ENCODE assay signal across 9 mouse cellular contexts in the genomic region with DNA sequence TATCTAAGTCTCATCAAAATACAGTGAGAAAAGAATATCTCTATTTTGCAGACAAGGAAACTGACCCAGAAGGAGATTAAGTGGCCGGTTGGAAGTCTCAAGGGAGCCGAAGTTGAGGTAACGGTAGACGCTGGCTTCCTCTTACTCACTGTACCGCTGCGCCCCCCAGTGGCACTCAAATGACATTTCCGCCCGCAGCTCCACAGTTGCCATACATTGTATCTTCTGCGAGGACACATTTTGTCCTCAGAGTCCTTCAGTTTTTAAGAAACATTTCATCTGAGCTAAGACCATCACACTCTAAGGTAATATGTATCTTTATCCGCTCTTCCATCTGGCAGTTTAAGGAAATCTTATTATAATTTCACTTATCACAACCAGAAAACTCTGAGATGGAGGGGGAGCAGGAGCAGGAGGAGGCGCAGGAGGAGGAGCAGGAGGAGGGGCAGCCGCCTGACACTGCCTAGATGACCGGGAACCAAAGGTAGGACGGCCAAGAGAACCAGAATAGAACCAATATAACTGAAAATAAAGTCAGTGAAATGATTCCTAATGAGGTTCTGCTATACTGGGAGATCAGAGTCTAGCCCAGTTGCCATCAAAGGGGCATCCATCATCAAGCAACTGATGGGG. TPM values are rescaled to one million over a fixed set of nuclear protein-coding genes. Genes with fewer than 3 reads are reported as not detected.
DNase-seq lines count a peak whose midpoint lies in the region; ATAC-seq and TF ChIP-seq lines count a peak whose summit lies in the region.
"Had no signal": no experiment of that assay in that cellular context is flagged by ENCODE, and none has a peak within 500 bp of the region (broad histone marks: within the 10 kb centered on the region; RNA-seq: fewer than 3 reads in every experiment).

No protein-coding gene starts in this region.

- no peak for TF ChIP-seq POLR2A in liver, adult 2 months (IDR thresholded peaks at IDR 0.05; ENCODE audit: extremely low read depth, insufficient read depth, low read length)
- TF ChIP-seq POLR2A in testis, adult 2 months (IDR thresholded peaks at IDR 0.05; ENCODE audit: control insufficient read depth, low read depth, low read length): no peak

- H3K9me3 ChIP-seq in embryonic facial prominence, embryonic 12.5 days: no peaks in the 10 kb centered on the region
- no peaks in the 10 kb centered on the region for H3K9me3 ChIP-seq in kidney, postnatal 0 days (replicated peaks; ENCODE audit: low read length)
- H3K9me3 ChIP-seq: limb, embryonic 12.5 days had no signal

- no peak for ATAC-seq in embryonic facial prominence, embryonic 12.5 days (ENCODE audit: insufficient number of reproducible peaks, insufficient read depth, low FRiP score, low TSS enrichment)
- ATAC-seq in kidney, postnatal 0 days (replicated peaks; ENCODE audit: low FRiP score, low read depth): no peak; the same call in 1 of the 2 replicates

- TF ChIP-seq CTCF in kidney, postnatal 0 days (IDR thresholded peaks at IDR 0.05; ENCODE audit: low read depth): peak; percentile 91
- TF ChIP-seq CTCF in liver, adult 2 months (IDR thresholded peaks at IDR 0.05; ENCODE audit: low read depth, low read length): peak; percentile 95
- peak; percentile 91 for TF ChIP-seq CTCF in testis, adult 2 months (IDR thresholded peaks at IDR 0.05; ENCODE audit: control insufficient read depth, insufficient read depth, insufficient replicate concordance, low read depth, low read length)

- peak; percentile 72 for DNase-seq in CD4-positive helper T cell, adult 2 months (ENCODE audit: low read depth, low spot score)
- DNase-seq in adrenal gland, postnatal 36 days: peak; percentile 79 to 87
- peak; percentile 47 to 77 for DNase-seq in heart, adult 9 months (ENCODE audit: low spot score in 2 of 2)
- DNase-seq in kidney, postnatal 0 days (ENCODE audit: low spot score): peak; percentile 92
- peak; percentile 52 for DNase-seq in liver, adult 2 months (ENCODE audit: extremely low read depth, low read depth, low spot score)
- peak; percentile 58 for DNase-seq in neural tube, embryonic 10.5 days (ENCODE audit: extremely low spot score, low spot score)

- no peaks in the 10 kb centered on the region for H3K36me3 ChIP-seq in embryonic facial prominence, embryonic 12.5 days
- H3K36me3 ChIP-seq in kidney, postnatal 0 days (ENCODE audit: insufficient read depth, low read length): no peaks in the 10 kb centered on the region
- no peaks in the 10 kb centered on the region for H3K36me3 ChIP-seq in liver, adult 2 months (ENCODE audit: control insufficient read depth, insufficient read depth, low read length)
- no peaks in the 10 kb centered on the region for H3K36me3 ChIP-seq in testis, adult 2 months (ENCODE audit: control insufficient read depth, insufficient read depth, low read length)
- H3K36me3 ChIP-seq: limb, embryonic 12.5 days had no signal

- no peak overlapping the region for H3K9ac ChIP-seq in embryonic facial prominence, embryonic 12.5 days
- H3K9ac ChIP-seq in kidney, postnatal 0 days (ENCODE audit: low read depth, low read length): no peak overlapping the region
- H3K9ac ChIP-seq in liver, adult 2 months (ENCODE audit: low read depth, low read length): no peak overlapping the region
- H3K9ac ChIP-seq: limb, embryonic 12.5 days had no signal

- H3K27me3 ChIP-seq in embryonic facial prominence, embryonic 12.5 days: no peaks in the 10 kb centered on the region; the same call in 1 of the 2 replicates
- H3K27me3 ChIP-seq in kidney, postnatal 0 days (ENCODE audit: insufficient read depth, low read length): no peaks in the 10 kb centered on the region
- 0 out of 2 replicates have a peak, but pooled peaks cover 2% of the 10 kb centered on the region for H3K27me3 ChIP-seq in liver, adult 2 months (ENCODE audit: control insufficient read depth, insufficient read depth, low read length)
- no peaks in the 10 kb centered on the region for H3K27me3 ChIP-seq in testis, adult 2 months (ENCODE audit: control insufficient read depth, insufficient read depth, low read length)

- H3K4me1 ChIP-seq in embryonic facial prominence, embryonic 12.5 days: peaks cover 7% of the 10 kb centered on the region; the same call in 1 of the 2 replicates
- no peaks in the 10 kb centered on the region for H3K4me1 ChIP-seq in kidney, postnatal 0 days (replicated peaks; ENCODE audit: insufficient read depth, low read length)
- H3K4me1 ChIP-seq in liver, adult 2 months (ENCODE audit: control insufficient read depth, insufficient read depth, low read length): no peaks in the 10 kb centered on the region
- peaks cover 7% of the 10 kb centered on the region for H3K4me1 ChIP-seq in testis, adult 2 months (ENCODE audit: control insufficient read depth, insufficient read depth, low read length)

- no peak overlapping the region for H3K27ac ChIP-seq in embryonic facial prominence, embryonic 12.5 days
- H3K27ac ChIP-seq in kidney, postnatal 0 days: no peak overlapping the region
- no peak overlapping the region for H3K27ac ChIP-seq in liver, adult 2 months (replicated peaks; ENCODE audit: insufficient read depth, low read depth, low read length)
- no peak overlapping the region for H3K27ac ChIP-seq in testis, adult 2 months (ENCODE audit: control insufficient read depth, insufficient read depth, low read depth, low read length)
- H3K27ac ChIP-seq: limb, embryonic 12.5 days had no signal

- peak overlapping the region; percentile 19; the same call in 1 of the 2 replicates for H3K4me2 ChIP-seq in embryonic facial prominence, embryonic 12.5 days (replicated peaks)
- H3K4me2 ChIP-seq in kidney, postnatal 0 days (ENCODE audit: low read length): peak overlapping the region; percentile 6; the same call in 1 of the 2 replicates
- H3K4me2 ChIP-seq: limb, embryonic 12.5 days had no signal

- no peak overlapping the region for H3K4me3 ChIP-seq in embryonic facial prominence, embryonic 12.5 days
- H3K4me3 ChIP-seq in kidney, postnatal 0 days (replicated peaks; ENCODE audit: low read depth, low read length): no peak overlapping the region
- H3K4me3 ChIP-seq in liver, adult 2 months (ENCODE audit: insufficient read depth, low read depth, low read length): no peak overlapping the region
- H3K4me3 ChIP-seq in testis, adult 2 months (ENCODE audit: control insufficient read depth, low read depth, low read length): no peak overlapping the region
- H3K4me3 ChIP-seq: limb, embryonic 12.5 days had no signal

- 5% methylated on average over 14 of the region's 14 CpGs for WGBS in embryonic facial prominence, embryonic 12.5 days
- 3% methylated on average over 14 of the region's 14 CpGs for WGBS in kidney, postnatal 0 days
- WGBS in liver, adult 2 months: 4% methylated on average over 14 of the region's 14 CpGs

- no peaks in the 10 kb centered on the region for H3K79me2 ChIP-seq in liver, adult 2 months (ENCODE audit: control insufficient read depth, insufficient read depth, low read length)

RNA-seq across cellular contexts. Expression of gene Dcp1a, which starts 19.3 kb away (rescaled TPM):
- 10 to 100 TPM; 26.1 to 27.0 TPM for total RNA-seq in adrenal gland, postnatal 36 days (2021)
- polyA plus RNA-seq in embryonic facial prominence, embryonic 12.5 days (2016; fragmentation: Nextera tagmentation; extraction: Ambion mirVana): 34.5 and 35.2 TPM in 2 replicates
- 10.9 and 11.4 TPM in 2 replicates for polyA plus RNA-seq in kidney, postnatal 0 days (2015; fragmentation: Nextera tagmentation; extraction: Ambion mirVana)
- total RNA-seq in liver, adult 2 months (2014; rRNA removed): 6.8 and 8.5 TPM in 2 replicates
- polyA plus RNA-seq in liver, adult 2 months (2012; rRNA removed): 7.4 and 8.9 TPM in 2 replicates
- 28.9 and 34.3 TPM in 2 replicates for polyA plus RNA-seq in testis, adult 2 months (2012; rRNA removed)

RNA-seq across cellular contexts. Expression of gene Cacna1d, which starts 31.2 kb away (rescaled TPM):
- total RNA-seq in adrenal gland, postnatal 36 days (2021): 10 to 100 TPM; 11.2 to 16.6 TPM
- 3.0 and 4.3 TPM in 2 replicates for polyA plus RNA-seq in embryonic facial prominence, embryonic 12.5 days (2016; fragmentation: Nextera tagmentation; extraction: Ambion mirVana)
- polyA plus RNA-seq in kidney, postnatal 0 days (2015; fragmentation: Nextera tagmentation; extraction: Ambion mirVana): 2.8 and 3.0 TPM in 2 replicates
- 0.55 and 1.9 TPM in 2 replicates for total RNA-seq in liver, adult 2 months (2014; rRNA removed)
- 0.72 and 0.76 TPM in 2 replicates for polyA plus RNA-seq in liver, adult 2 months (2012; rRNA removed)
- polyA plus RNA-seq in testis, adult 2 months (2012; rRNA removed): 8.9 and 11.0 TPM in 2 replicates
